Mouse (Mus musculus) thymus, postnatal 10 days (tissue): Measurements from ENCODE around the gene Aldh6a1.
A peak's percentile ranks its signal among the peaks of the same experiment; 100 is the strongest.

Experiments used
- DNase-seq, 2 experiments: peaks; one replicate each; pipeline ENCODE4 v3.0.0; 2021; ENCODE audit warnings: low spot score in 2 of 2

Aldh6a1 gene

DNA sequence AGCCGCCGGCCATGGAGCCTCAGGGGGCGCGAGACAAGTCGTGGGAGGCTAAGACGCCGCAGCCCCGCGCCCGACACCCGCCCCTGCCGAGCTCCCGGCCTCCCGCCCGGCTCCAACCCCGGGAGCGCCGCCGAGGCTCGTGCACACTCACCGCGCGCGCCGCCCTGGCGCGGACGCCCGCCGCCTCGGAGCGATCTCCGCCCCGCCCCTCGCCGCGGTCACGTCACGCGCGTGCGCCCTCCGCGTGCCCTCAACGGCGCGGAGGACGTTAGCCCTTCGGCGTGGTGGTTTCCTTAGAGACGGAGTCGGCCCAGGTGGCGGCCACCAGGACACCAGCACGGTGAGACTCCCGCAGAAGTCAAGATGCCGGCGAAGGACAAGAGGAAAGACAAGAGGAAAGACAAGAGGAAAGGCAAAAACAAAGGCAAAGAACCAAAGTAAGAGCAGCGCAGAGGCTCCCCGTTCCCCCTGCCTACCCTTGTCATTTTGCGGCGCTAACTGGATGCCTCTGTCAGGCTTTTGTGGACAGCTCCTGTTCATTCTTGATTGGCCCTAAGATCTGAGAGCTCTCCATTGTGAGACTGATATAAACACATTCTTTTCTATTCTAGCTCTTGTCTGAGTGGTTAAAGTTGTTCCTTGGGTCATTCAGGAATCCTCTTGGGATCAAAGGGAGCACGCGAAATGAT lies 41.8 kb downstream of the Aldh6a1 start, which contains the start of the genes Entpd5 and Bbof1:
Gene Entpd5, minus strand, starts transcription at position 211 of the 689 bp plus-strand sequence.
Gene Bbof1, plus strand, starts transcription at position 253 of the 689 bp plus-strand sequence.
- peak; percentile 81 to 91 for DNase-seq

DNA sequence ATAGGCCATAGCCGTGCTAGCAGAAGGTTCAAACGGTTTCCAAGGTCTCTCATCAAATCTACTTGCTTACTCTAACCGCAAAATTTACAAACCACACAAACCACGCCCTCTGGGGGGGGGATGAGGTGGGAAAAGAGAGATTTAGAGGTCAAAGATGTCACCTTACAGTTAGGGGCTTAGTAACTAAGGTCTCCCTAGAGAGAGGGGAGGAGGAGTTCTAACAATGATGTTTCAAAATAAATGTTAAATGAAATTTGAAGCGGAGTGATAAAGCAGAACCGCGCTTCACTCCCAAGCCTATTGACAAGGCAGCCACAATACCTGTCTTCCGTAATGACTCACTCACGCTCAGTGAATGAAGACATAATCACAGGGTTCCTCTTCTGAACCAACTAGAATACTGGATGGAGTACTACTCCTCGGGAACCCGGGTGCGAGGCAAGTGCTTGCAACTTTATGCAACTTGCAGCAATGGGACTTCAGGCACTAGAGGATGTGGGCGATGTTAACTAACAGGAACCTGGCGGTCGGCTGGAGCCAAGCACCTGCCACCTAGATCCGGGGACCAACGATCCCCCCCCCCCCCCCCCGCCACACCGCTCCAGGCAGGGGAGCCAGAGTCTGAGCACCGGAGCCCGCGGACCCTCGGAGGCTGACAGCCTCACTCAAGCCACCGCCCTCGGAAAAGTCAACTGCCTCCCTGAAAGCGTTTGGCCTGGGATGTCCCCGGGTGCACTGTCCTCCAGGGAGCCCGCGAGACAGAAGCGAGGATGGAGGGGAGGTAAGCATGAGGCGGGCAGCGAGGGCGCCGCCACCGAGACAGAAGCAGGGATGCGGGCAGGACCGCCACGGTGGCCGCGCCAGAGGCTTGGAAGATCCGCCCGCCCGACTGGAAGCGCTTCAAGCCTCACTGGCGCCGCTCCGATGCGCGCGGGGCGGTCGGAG lies 42.7 kb downstream of the Aldh6a1 start:
- peak; percentile 75 to 79 for DNase-seq

DNA sequence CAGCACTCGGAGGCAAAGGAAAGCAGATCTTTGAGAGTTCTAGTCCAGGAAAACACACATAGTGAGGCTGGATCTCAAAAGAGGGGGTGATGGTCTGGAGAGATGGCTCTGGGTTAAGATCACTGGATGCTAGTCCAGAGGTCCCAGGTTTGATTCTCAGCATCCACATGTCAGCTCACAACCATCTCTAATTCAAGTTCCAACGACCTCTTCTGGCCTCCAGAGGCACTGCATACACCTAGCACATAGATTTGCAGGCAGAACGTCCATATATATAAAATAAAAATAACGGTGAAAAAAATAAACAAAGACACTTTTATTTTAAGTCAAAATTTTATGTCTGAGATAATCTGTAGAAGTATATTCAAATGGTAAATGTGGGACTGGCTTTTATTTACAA lies 43.5 kb downstream of the Aldh6a1 start:
- no peak for DNase-seq

GRCm38 (mm10) chr12:84404541-84404940 lies 46.3 kb downstream of the Aldh6a1 start:
- no peak for DNase-seq

DNA sequence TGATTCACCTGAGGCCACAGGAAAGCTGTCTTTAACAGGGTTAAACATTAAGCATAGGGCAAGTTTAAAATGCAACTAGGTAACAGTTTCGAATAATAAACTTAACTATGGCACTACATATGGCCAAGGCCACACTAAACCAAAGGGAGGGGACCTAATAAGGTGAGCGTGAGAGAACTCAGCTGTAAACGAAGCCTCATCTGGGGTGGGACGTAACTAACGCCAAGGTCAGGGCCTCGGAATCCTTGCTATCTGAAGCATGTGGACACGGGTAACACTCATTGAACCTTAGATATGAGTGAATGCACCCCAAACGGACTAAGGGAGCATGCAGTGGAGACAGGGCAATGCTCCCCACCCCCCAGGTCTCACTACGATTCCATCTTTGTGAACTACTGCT lies 47.9 kb downstream of the Aldh6a1 start:
- no peak for DNase-seq

- no peak for DNase-seq
These were observed 50.2 kb downstream of the Aldh6a1 start for GRCm38 (mm10) chr12:84400653-84401052.

DNA sequence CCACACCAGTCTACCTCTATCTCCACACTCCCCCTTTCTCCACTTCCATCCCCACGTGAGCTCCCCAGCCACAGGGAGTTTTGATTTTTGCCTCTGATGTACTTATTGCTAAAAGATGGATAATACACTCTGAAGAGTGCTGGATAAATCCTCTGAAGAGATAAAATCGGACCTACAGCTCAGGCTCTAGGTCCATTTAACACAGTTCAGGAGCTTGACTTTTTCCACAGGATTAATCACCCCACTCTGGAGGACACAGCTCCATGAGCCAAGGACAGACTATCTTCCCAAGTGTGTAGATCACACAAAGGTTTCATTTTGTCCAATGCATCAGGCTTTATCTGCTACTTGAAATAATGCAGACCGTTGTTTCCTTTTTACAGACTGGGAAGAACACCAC lies 50.7 kb downstream of the Aldh6a1 start:
- DNase-seq, result no peak

- DNase-seq, result no peak
These were observed 51.1 kb downstream of the Aldh6a1 start for GRCm38 (mm10) chr12:84399663-84400062.

GRCm38 (mm10) chr12:84399135-84399534 lies 51.7 kb downstream of the Aldh6a1 start:
- no peak for DNase-seq

DNA sequence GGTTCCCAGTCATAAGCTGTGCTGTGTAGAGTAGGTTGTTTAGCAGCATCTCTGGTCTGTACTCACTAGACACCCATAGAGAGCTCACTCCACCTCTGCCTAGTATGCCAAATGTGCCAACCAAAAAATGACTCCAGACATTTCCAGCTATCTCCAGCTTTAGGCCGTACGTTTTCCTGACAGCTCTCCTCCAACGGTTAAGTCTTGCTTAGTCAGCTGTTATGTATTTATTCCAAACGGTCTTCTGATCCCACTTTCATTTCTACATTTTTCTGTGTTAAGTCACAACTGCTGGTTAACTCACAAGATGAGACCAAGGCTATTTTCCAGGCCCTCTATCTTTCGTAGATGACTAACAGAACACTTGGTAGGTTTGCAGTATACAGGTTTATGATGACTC lies 52.2 kb downstream of the Aldh6a1 start:
- no peak for DNase-seq

GRCm38 (mm10) chr12:84397685-84398084 lies 53.1 kb downstream of the Aldh6a1 start:
- DNase-seq, result no peak

GRCm38 (mm10) chr12:84396947-84397679 lies 53.7 kb downstream of the Aldh6a1 start:
- no peak for DNase-seq

DNA sequence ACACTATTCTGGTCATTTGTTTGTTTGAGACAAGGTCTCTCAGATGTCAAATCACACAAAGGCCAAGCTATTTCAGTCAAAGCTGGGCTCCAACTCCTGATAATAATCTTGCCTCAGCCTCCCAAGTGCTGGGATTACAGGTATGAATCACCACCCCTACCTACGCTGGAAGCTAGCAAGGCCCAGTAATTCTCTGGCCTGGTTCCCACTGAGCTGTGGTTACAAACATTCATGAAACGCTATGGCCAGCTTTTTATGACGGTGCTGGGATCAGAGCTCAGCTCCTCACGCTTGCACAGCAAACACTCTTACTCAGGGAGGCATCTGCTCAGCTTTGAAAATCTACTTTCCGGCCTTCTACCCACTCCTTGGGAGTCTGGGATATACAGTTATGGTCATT lies 57.0 kb downstream of the Aldh6a1 start:
- DNase-seq, result no peak

DNA sequence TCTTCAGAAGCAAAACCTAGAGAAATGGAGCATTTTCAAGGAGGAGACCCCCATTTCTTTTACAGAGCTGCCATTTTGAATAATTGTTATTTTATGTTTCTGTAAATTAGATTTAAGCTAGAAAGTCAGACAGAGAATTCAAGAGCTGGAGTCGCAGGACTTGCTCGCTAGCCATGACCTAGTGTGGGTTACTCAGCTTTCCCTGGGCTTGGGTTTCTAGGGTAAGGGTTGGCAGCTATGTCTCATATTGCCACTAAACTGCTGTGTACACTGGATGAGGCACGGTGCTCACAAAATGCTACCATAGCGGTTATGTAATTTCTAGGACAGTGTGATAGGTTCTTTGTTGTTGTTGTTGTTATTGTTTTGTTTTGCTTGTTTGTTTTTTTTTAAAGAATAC lies 58.1 kb downstream of the Aldh6a1 start:
- no peak for DNase-seq

DNA sequence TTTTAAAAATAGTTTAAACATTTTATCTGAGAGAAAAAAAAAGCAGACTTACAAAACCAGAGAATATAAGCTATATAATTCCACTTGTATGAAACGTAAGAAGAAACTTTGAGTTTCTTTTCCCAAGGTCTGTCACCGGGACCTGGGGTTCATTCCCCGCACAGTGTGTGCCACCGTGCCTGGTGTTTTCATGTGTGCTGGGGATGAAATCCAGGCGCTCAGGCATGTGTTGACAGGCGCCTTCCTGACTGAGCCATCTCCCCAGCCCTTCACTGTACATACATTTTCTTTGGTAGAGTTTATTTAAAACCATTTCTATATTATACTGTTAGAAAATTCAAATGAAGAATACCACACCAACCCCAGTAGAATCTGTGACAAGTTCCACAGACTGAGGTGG lies 60.5 kb downstream of the Aldh6a1 start:
- no peak for DNase-seq

GRCm38 (mm10) chr12:84388774-84389400 lies 61.9 kb downstream of the Aldh6a1 start:
- DNase-seq, result peak in 1 of 2 experiments; percentile 7

DNA sequence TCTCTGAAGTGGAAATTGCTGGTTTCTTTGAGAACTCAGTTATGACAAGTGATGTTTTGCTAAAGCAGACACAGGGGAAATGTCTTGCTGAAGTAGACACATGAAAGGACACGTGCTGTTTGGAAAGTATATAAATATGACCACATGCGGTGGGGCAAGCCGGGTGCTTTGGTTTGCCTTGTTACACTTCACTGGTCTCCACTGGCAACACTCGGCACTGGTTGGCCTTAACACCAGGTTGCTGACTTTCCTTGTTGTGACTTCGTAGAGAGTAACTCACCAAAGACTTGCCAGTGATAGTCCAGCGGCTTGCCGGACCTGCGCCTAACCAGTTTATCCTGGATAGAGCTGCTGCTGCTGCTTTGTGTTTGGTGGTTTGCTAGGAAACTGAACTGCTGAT lies 62.7 kb downstream of the Aldh6a1 start:
- DNase-seq, result no peak

- no peak for DNase-seq
These were observed 65.4 kb downstream of the Aldh6a1 start for GRCm38 (mm10) chr12:84385408-84385807.

- no peak for DNase-seq
These were observed 66.1 kb downstream of the Aldh6a1 start for GRCm38 (mm10) chr12:84384644-84385081.

DNA sequence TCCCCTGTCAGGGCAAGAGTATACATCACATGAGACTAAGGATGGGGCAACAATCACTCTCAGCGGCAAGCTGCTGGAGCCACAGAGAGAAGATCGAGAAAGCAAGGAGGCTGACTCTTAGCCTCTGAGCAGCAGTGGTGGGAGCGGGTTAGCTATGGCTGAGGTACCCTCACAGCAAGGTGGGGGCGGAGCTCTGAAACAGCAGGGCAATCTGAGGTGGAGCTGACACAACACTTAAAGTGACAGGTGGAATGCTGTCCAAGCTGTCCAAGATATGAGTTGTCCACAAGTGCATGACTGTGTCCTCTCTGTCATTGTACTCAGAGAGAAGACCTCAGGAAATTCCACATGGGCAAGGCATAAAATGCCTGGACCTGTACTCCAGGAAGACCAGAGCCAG lies 68.4 kb downstream of the Aldh6a1 start:
- no peak for DNase-seq
